Mouse (Mus musculus) MEL (cell line): Measurements from ENCODE around the gene Dennd2a.

ENCODE experiments used
- CTCF ChIP-seq, 3 experiments: IDR thresholded peaks in 2 of 3; conservative IDR thresholded peaks in 1 of 3; 2 replicates each; pipeline ENCODE4 v1.5.1; 2011 to 2012; ENCODE audit warnings: low read length in 3 of 3, low read depth in 2 of 3, mild to moderate bottlenecking in 2 of 3, improper control_type of control experiment in 1 of 3, inconsistent platforms in 1 of 3, mixed read lengths in 1 of 3, moderate library complexity in 1 of 3; ENCODE audit not compliant: control insufficient read depth in 1 of 3, insufficient read depth in 1 of 3, poor library complexity in 1 of 3, severe bottlenecking in 1 of 3
- GATA1 ChIP-seq: IDR thresholded peaks from 2 replicates; pipeline ENCODE4 v1.6.1; 2011; ENCODE audit warnings: low read depth, low read length, improper control_type of control experiment
- MXI1 ChIP-seq: IDR thresholded peaks from 2 replicates; pipeline ENCODE4 v1.6.1; 2011; ENCODE audit warnings: mild to moderate bottlenecking, low read depth, low read length, improper control_type of control experiment
- POLR2A ChIP-seq, 2 experiments: IDR thresholded peaks; 2 replicates each; pipeline ENCODE4 v1.6.1; 2011 to 2012; ENCODE audit warnings: low read length in 2 of 2, mild to moderate bottlenecking in 2 of 2, control low read depth in 1 of 2, improper control_type of control experiment in 1 of 2, low read depth in 1 of 2, moderate library complexity in 1 of 2; ENCODE audit not compliant: control insufficient read depth in 1 of 2, insufficient read depth in 1 of 2, poor library complexity in 1 of 2
- POLR2AphosphoS2 ChIP-seq: IDR thresholded peaks from 2 replicates; pipeline ENCODE4 v1.6.1; 2011; ENCODE audit warnings: low read length, improper control_type of control experiment
- RCOR1 ChIP-seq: IDR thresholded peaks from 2 replicates; pipeline ENCODE4 v1.6.1; 2012; ENCODE audit warnings: low read depth, mild to moderate bottlenecking, inconsistent platforms, low read length, improper control_type of control experiment
- TCF12 ChIP-seq: IDR thresholded peaks from 2 replicates; pipeline ENCODE4 v1.6.1; 2014; ENCODE audit warnings: low read depth, mild to moderate bottlenecking, inconsistent platforms, low read length, improper control_type of control experiment, moderate library complexity
- UBTF ChIP-seq: IDR thresholded peaks from 2 replicates; pipeline ENCODE4 v1.6.1; 2012; ENCODE audit warnings: low read depth, mild to moderate bottlenecking, inconsistent platforms, low read length, improper control_type of control experiment, moderate library complexity, borderline replicate concordance; ENCODE audit not compliant: insufficient read depth
- ZMIZ1 ChIP-seq: IDR thresholded peaks from 2 replicates; pipeline ENCODE4 v1.6.1; 2012; ENCODE audit warnings: low read depth, mild to moderate bottlenecking, inconsistent platforms, low read length, improper control_type of control experiment, moderate library complexity

GRCm38 (mm10) chr6:39573791-39574554 is 16.3 kb upstream of the Dennd2a start, which contains the start of gene Adck2:
- TF ChIP-seq MXI1 (peak; percentile 55; the same call in 1 of the 2 replicates), ZMIZ1 (no peak; the same call in 1 of the 2 replicates), POLR2AphosphoS2 (no peak), RCOR1 (no peak), CTCF (IDR thresholded peaks at IDR 0.05 in 2 of 3, conservative IDR thresholded peaks at IDR 0.05 in 1 of 3; ENCODE audit: control insufficient read depth in 1 of 3, insufficient read depth in 1 of 3, low read depth in 2 of 3, low read length in 3 of 3, poor library complexity in 1 of 3, severe bottlenecking in 1 of 3) (peak in 2 of 3 experiments; percentile 33 to 52; a peak in 4 of 6 replicates), GATA1 (no peak), TCF12 (peak; percentile 52), POLR2A (IDR thresholded peaks at IDR 0.05; ENCODE audit: control insufficient read depth in 1 of 2, insufficient read depth in 1 of 2, low read depth in 1 of 2, low read length in 2 of 2, poor library complexity in 1 of 2) (peak; percentile 56 to 86; a peak in 3 of 4 replicates), UBTF (peak; percentile 84; the same call in 1 of the 2 replicates)
